Mouse (Mus musculus) testis, adult 2 months (tissue): ENCODE data around the gene Capsl. TPM values are rescaled to one million over a fixed set of nuclear protein-coding genes. Genes with fewer than 3 reads are reported as not detected.

Source experiments
- H3K27ac ChIP-seq: fragments of 200-500 bp; 2 replicates; pipeline ENCODE4 v1.5.1; 2012; ENCODE audit warnings: low read depth, low read length; ENCODE audit not compliant: control insufficient read depth, insufficient read depth
- H3K27me3 ChIP-seq: fragments of 200-500 bp; 2 replicates; pipeline ENCODE4 v1.6.1; 2012; ENCODE audit warnings: mild to moderate bottlenecking, low read length, moderate library complexity; ENCODE audit not compliant: control insufficient read depth, insufficient read depth
- H3K36me3 ChIP-seq: fragments of 200-500 bp; 2 replicates; pipeline ENCODE4 v1.6.1; 2012; ENCODE audit warnings: mild to moderate bottlenecking, low read length; ENCODE audit not compliant: control insufficient read depth, insufficient read depth
- H3K4me1 ChIP-seq: fragments of 200-500 bp; 2 replicates; pipeline ENCODE4 v1.6.1; 2012; ENCODE audit warnings: low read length; ENCODE audit not compliant: control insufficient read depth, insufficient read depth
- H3K4me3 ChIP-seq: fragments of 200-500 bp; 2 replicates; pipeline ENCODE4 v1.5.1; 2012; ENCODE audit warnings: low read depth, mild to moderate bottlenecking, low read length, moderate library complexity, mixed read lengths; ENCODE audit not compliant: control insufficient read depth
- CTCF ChIP-seq: fragments of 200-500 bp; IDR thresholded peaks from 2 replicates; pipeline ENCODE4 v1.5.1; 2012; ENCODE audit warnings: low read depth, mild to moderate bottlenecking, inconsistent platforms, low read length, moderate library complexity; ENCODE audit not compliant: control insufficient read depth, insufficient read depth, insufficient replicate concordance
- POLR2A ChIP-seq: fragments of 200-500 bp; IDR thresholded peaks from 2 replicates; pipeline ENCODE4 v1.6.1; 2012; ENCODE audit warnings: low read depth, mild to moderate bottlenecking, inconsistent platforms, low read length, moderate library complexity; ENCODE audit not compliant: control insufficient read depth
- polyA plus RNA-seq: library from polyadenylated mRNA; depleted of rRNA; stranded (reverse); fragments of >200 nt; gene quantifications from 2 replicates; pipeline ENCODE4 v1.2.3, GENCODE M21; 2012; rRNA removed

The Capsl gene
- 8.8 and 11.5 TPM in 2 replicates for polyA plus RNA-seq

GRCm38 (mm10) chr15:9435534-9436180 lies at the start of gene Capsl:
Gene Capsl, plus strand, starts transcription at chr15:9436028.
- Histone ChIP-seq H3K36me3 (no peaks in the 10 kb centered on the region), H3K27me3 (no peaks in the 10 kb centered on the region), H3K27ac (no peak within 1 kb of the TSS), H3K4me1 (peaks cover 2% of the 10 kb centered on the region), H3K4me3 (peak within 1 kb of the TSS; percentile 60)
- TF ChIP-seq POLR2A (no peak), CTCF (no peak)

- Histone ChIP-seq H3K27me3 (no peaks in the 10 kb centered on the region), H3K27ac (no peak overlapping the region)
These were observed 26.4 kb upstream of the Capsl start for GRCm38 (mm10) chr15:9409475-9409874.

GRCm38 (mm10) chr15:9421163-9421562 lies 14.7 kb upstream of the Capsl start:
- H3K4me3 ChIP-seq, result no peak overlapping the region
- no peaks in the 10 kb centered on the region for H3K27me3 ChIP-seq
- H3K27ac ChIP-seq, result no peak overlapping the region
- no peaks in the 10 kb centered on the region for H3K4me1 ChIP-seq
- H3K36me3 ChIP-seq, result no peaks in the 10 kb centered on the region
- no peak for TF ChIP-seq CTCF
- TF ChIP-seq POLR2A, result no peak

More at GRCm38 (mm10) chr15:9409475-9409874, 26.4 kb upstream of the Capsl start:
- Histone ChIP-seq H3K4me1 (no peaks in the 10 kb centered on the region), H3K36me3 (no peaks in the 10 kb centered on the region), H3K4me3 (no peak overlapping the region)
- TF ChIP-seq CTCF, result no peak
- TF ChIP-seq POLR2A, result no peak

GRCm38 (mm10) chr15:9427849-9428248 lies 8.0 kb upstream of the Capsl start:
- no peaks in the 10 kb centered on the region for H3K4me1 ChIP-seq
- H3K4me3 ChIP-seq, result no peak overlapping the region
- no peaks in the 10 kb centered on the region for H3K36me3 ChIP-seq
- H3K27me3 ChIP-seq, result no peaks in the 10 kb centered on the region
- no peak overlapping the region for H3K27ac ChIP-seq
- TF ChIP-seq CTCF (no peak), POLR2A (no peak)

GRCm38 (mm10) chr15:9429843-9430242 lies 6.0 kb upstream of the Capsl start:
- no peaks in the 10 kb centered on the region for H3K4me1 ChIP-seq
- H3K36me3 ChIP-seq, result no peaks in the 10 kb centered on the region
- H3K27me3 ChIP-seq, result no peaks in the 10 kb centered on the region
- H3K4me3 ChIP-seq, result no peak overlapping the region
- H3K27ac ChIP-seq, result no peak overlapping the region
- TF ChIP-seq POLR2A (no peak), CTCF (no peak)

GRCm38 (mm10) chr15:9451999-9452398 lies 16.2 kb downstream of the Capsl start:
- H3K4me1 ChIP-seq, result no peaks in the 10 kb centered on the region
- TF ChIP-seq POLR2A, result no peak
- TF ChIP-seq CTCF, result no peak
- no peak overlapping the region for H3K27ac ChIP-seq
- H3K36me3 ChIP-seq, result no peaks in the 10 kb centered on the region
- no peak overlapping the region for H3K4me3 ChIP-seq
- H3K27me3 ChIP-seq, result no peaks in the 10 kb centered on the region

- H3K27ac ChIP-seq, result no peak overlapping the region
- H3K4me3 ChIP-seq, result no peak overlapping the region
- no peaks in the 10 kb centered on the region for H3K27me3 ChIP-seq
- no peaks in the 10 kb centered on the region for H3K36me3 ChIP-seq
- TF ChIP-seq POLR2A (no peak), CTCF (no peak)
- H3K4me1 ChIP-seq, result no peaks in the 10 kb centered on the region
These were observed 17.0 kb downstream of the Capsl start for GRCm38 (mm10) chr15:9452842-9453241.

GRCm38 (mm10) chr15:9454198-9454597 lies 18.4 kb downstream of the Capsl start:
- TF ChIP-seq CTCF, result no peak
- no peak for TF ChIP-seq POLR2A
- Histone ChIP-seq H3K4me1 (no peaks in the 10 kb centered on the region), H3K4me3 (peak overlapping the region; percentile 72), H3K27ac (no peak overlapping the region), H3K36me3 (no peaks in the 10 kb centered on the region), H3K27me3 (no peaks in the 10 kb centered on the region)
